10 mouse cellular contexts compared by ENCODE assay signal in genomic region chr4:141274485-141275341, GRCm38 (mm10). TPM values are rescaled to one million over a fixed set of nuclear protein-coding genes. Genes with fewer than 3 reads are reported as not detected.
DNase-seq lines count a peak whose midpoint lies in the region; ATAC-seq and TF ChIP-seq lines count a peak whose summit lies in the region.
"Had no signal": no experiment of that assay in that cellular context is flagged by ENCODE, and none has a peak within 500 bp of the region (broad histone marks: within the 10 kb centered on the region; RNA-seq: fewer than 3 reads in every experiment).

No protein-coding gene starts in this region.

- H3K4me2 ChIP-seq in heart, embryonic 14.5 days (ENCODE audit: low read length), result peak overlapping the region; percentile 32
- no peak overlapping the region for H3K4me2 ChIP-seq in forebrain, embryonic 12.5 days
- peak overlapping the region; percentile 35 for H3K4me2 ChIP-seq in midbrain, embryonic 13.5 days (replicated peaks)
- H3K4me2 ChIP-seq: liver, embryonic 15.5 days had no signal

- intact Hi-C loops in heart, adult 2 months (cut with DNase I), result no loop called here

- no peak for TF ChIP-seq EP300 in heart, adult 2 months (IDR thresholded peaks at IDR 0.05; ENCODE audit: insufficient read depth, low read depth, low read length)

- H3K4me1 ChIP-seq in heart, embryonic 14.5 days (ENCODE audit: control insufficient read depth in 2 of 2, insufficient read depth in 2 of 2, low read length in 2 of 2), result peaks cover 29 to 35% of the 10 kb centered on the region in 2 experiments
- H3K4me1 ChIP-seq in heart, adult 2 months (ENCODE audit: control insufficient read depth, insufficient read depth, low read length), result peaks cover 15% of the 10 kb centered on the region
- H3K4me1 ChIP-seq in forebrain, embryonic 12.5 days, result peaks cover 37% of the 10 kb centered on the region; the same call in 1 of the 2 replicates
- peaks cover 39% of the 10 kb centered on the region for H3K4me1 ChIP-seq in midbrain, embryonic 13.5 days (replicated peaks)

- no peak for TF ChIP-seq CTCF in heart, adult 2 months (IDR thresholded peaks at IDR 0.05)

- H3K27ac ChIP-seq in heart, embryonic 14.5 days (replicated peaks in 1 of 2; ENCODE audit: control insufficient read depth in 1 of 2, insufficient read depth in 1 of 2, low read depth in 2 of 2, low read length in 2 of 2), result no peak overlapping the region
- no peak overlapping the region for H3K27ac ChIP-seq in heart, adult 2 months
- no peak overlapping the region for H3K27ac ChIP-seq in forebrain, embryonic 12.5 days
- H3K27ac ChIP-seq in midbrain, embryonic 13.5 days, result peak overlapping the region; percentile 80
- H3K27ac ChIP-seq: liver, embryonic 15.5 days had no signal

- ATAC-seq in heart, embryonic 14.5 days (ENCODE audit: insufficient number of reproducible peaks, insufficient read depth, low FRiP score, low read depth), result no peak
- peak; percentile 31; the same call in 1 of the 2 replicates for ATAC-seq in forebrain, embryonic 12.5 days (ENCODE audit: low FRiP score)
- peak; percentile 80 for ATAC-seq in midbrain, embryonic 13.5 days

- no peaks in the 10 kb centered on the region for H3K79me2 ChIP-seq in heart, adult 2 months (replicated peaks; ENCODE audit: control insufficient read depth, insufficient read depth, low read length)

- no peak overlapping the region for H3K4me3 ChIP-seq in heart, embryonic 14.5 days (ENCODE audit: control insufficient read depth in 1 of 2, insufficient read depth in 1 of 2, low read depth in 1 of 2, low read length in 2 of 2)
- no peak overlapping the region for H3K4me3 ChIP-seq in heart, adult 2 months
- no peak overlapping the region for H3K4me3 ChIP-seq in forebrain, embryonic 12.5 days (replicated peaks)
- H3K4me3 ChIP-seq in midbrain, embryonic 13.5 days (replicated peaks), result no peak overlapping the region
- H3K4me3 ChIP-seq: liver, embryonic 15.5 days had no signal

- H3K36me3 ChIP-seq in heart, embryonic 14.5 days (ENCODE audit: control insufficient read depth, insufficient read depth, low read length), result no peaks in the 10 kb centered on the region
- no peaks in the 10 kb centered on the region for H3K36me3 ChIP-seq in heart, adult 2 months (ENCODE audit: control insufficient read depth, insufficient read depth, low read length)
- no peaks in the 10 kb centered on the region for H3K36me3 ChIP-seq in forebrain, embryonic 12.5 days (replicated peaks)
- H3K36me3 ChIP-seq in midbrain, embryonic 13.5 days, result no peaks in the 10 kb centered on the region
- H3K36me3 ChIP-seq: liver, embryonic 15.5 days had no signal

- no peaks in the 10 kb centered on the region for H3K27me3 ChIP-seq in heart, embryonic 14.5 days (ENCODE audit: control insufficient read depth, insufficient read depth, low read length)
- no peaks in the 10 kb centered on the region for H3K27me3 ChIP-seq in heart, adult 2 months (ENCODE audit: control insufficient read depth, insufficient read depth, low read length)
- H3K27me3 ChIP-seq in forebrain, embryonic 12.5 days, result peaks cover 28% of the 10 kb centered on the region
- peaks cover 18% of the 10 kb centered on the region; the same call in 1 of the 2 replicates for H3K27me3 ChIP-seq in midbrain, embryonic 13.5 days

- WGBS in heart, embryonic 14.5 days, result 25% methylated on average over 23 of the region's 23 CpGs
- 61% methylated on average over 23 of the region's 23 CpGs for WGBS in heart, adult 2 months
- 47% methylated on average over 23 of the region's 23 CpGs for WGBS in forebrain, embryonic 12.5 days
- 20% methylated on average over 23 of the region's 23 CpGs for WGBS in midbrain, embryonic 13.5 days

- no peak for DNase-seq in heart, adult 2 months
- peak; percentile 18 for DNase-seq in ES-CJ7 (ENCODE audit: low read depth, low spot score)
- no peak for DNase-seq in adrenal gland, adult 18-20 months (ENCODE audit: low spot score in 2 of 2)
- no peak for DNase-seq in spleen, postnatal 4 days (ENCODE audit: low spot score in 2 of 2)
- no peak for DNase-seq in layer of hippocampus, adult 18-20 months (ENCODE audit: low spot score in 2 of 2)
- DNase-seq: kidney, postnatal 25 days had no signal

- peak overlapping the region; percentile 22; the same call in 1 of the 2 replicates for H3K9ac ChIP-seq in heart, embryonic 14.5 days (ENCODE audit: low read length)
- H3K9ac ChIP-seq in heart, adult 2 months (ENCODE audit: low read depth, low read length), result no peak overlapping the region
- no peak overlapping the region for H3K9ac ChIP-seq in forebrain, embryonic 12.5 days
- H3K9ac ChIP-seq in midbrain, embryonic 13.5 days (replicated peaks), result no peak overlapping the region
- H3K9ac ChIP-seq: liver, embryonic 15.5 days had no signal

- no peak for TF ChIP-seq POLR2A in heart, adult 2 months (IDR thresholded peaks at IDR 0.05; ENCODE audit: insufficient read depth, low read depth, low read length)

- no peaks in the 10 kb centered on the region for H3K9me3 ChIP-seq in heart, embryonic 14.5 days (ENCODE audit: control insufficient read depth, low read length)
- no peaks in the 10 kb centered on the region for H3K9me3 ChIP-seq in forebrain, embryonic 12.5 days
- H3K9me3 ChIP-seq in midbrain, embryonic 13.5 days, result no peaks in the 10 kb centered on the region
- H3K9me3 ChIP-seq: liver, embryonic 15.5 days had no signal

RNA-seq across cellular contexts. Expression of gene Epha2, which starts 26.3 kb away (rescaled TPM):
- 1.9 TPM in 2 replicates for polyA plus RNA-seq in heart, embryonic 14.5 days (2014; fragmentation: Nextera tagmentation; extraction: Ambion mirVana)
- 1 to 10 TPM; 5.5 to 7.7 TPM for total RNA-seq in heart, adult 2 months (2021)
- polyA plus RNA-seq in heart, adult 2 months (2012; rRNA removed), result 7.0 and 8.7 TPM in 2 replicates
- polyA plus RNA-seq in forebrain, embryonic 12.5 days (2016; fragmentation: Nextera tagmentation; extraction: Ambion mirVana), result 1.9 and 2.0 TPM in 2 replicates
- polyA plus RNA-seq in midbrain, embryonic 13.5 days (2015; fragmentation: Nextera tagmentation; extraction: Ambion mirVana), result 3.5 and 4.7 TPM in 2 replicates
- 10 to 100 TPM; 12.0 to 18.1 TPM for total RNA-seq in adrenal gland, adult 18-20 months (2021)
- total RNA-seq in layer of hippocampus, adult 18-20 months (2021), result 1 to 10 TPM in 1 of 2 experiments, under 1 TPM in 1; 0.99 to 1.4 TPM

RNA-seq across cellular contexts. Expression of gene Arhgef19, which starts 35.4 kb away (rescaled TPM):
- 1.1 and 2.6 TPM in 2 replicates for polyA plus RNA-seq in heart, embryonic 14.5 days (2014; fragmentation: Nextera tagmentation; extraction: Ambion mirVana)
- 10 to 100 TPM; 37.7 to 40.1 TPM for total RNA-seq in heart, adult 2 months (2021)
- 22.4 and 39.6 TPM in 2 replicates for polyA plus RNA-seq in heart, adult 2 months (2012; rRNA removed)
- polyA plus RNA-seq in forebrain, embryonic 12.5 days (2016; fragmentation: Nextera tagmentation; extraction: Ambion mirVana), result 1.9 and 2.6 TPM in 2 replicates
- polyA plus RNA-seq in midbrain, embryonic 13.5 days (2015; fragmentation: Nextera tagmentation; extraction: Ambion mirVana), result 0.93 and 0.98 TPM in 2 replicates
- 10 to 100 TPM; 47.6 to 51.9 TPM for total RNA-seq in adrenal gland, adult 18-20 months (2021)
- 10 to 100 TPM; 19.3 to 19.9 TPM for total RNA-seq in layer of hippocampus, adult 18-20 months (2021)
